Mouse (Mus musculus): ENCODE results near the gene Adi1. TPM values are rescaled to one million over a fixed set of nuclear protein-coding genes. Genes with fewer than 3 reads are reported as not detected.
A peak's percentile ranks its signal among the peaks of the same experiment; 100 is the strongest.

Adi1 gene
- polyA plus RNA-seq, 1 experiment from 2014 or later = 69.9 TPM

GRCm38 (mm10) chr12:28667287-28667686, 7.7 kb upstream of the Adi1 start:
- DNase-seq (ENCODE audit: low spot score) = no peak
- Histone ChIP-seq H3K36me3 (no peaks in the 10 kb centered on the region), H3K27ac (no peak overlapping the region), H3K27me3 (ENCODE audit: low read depth, poor library complexity, severe bottlenecking) (no peaks in the 10 kb centered on the region), H3K9me3 (replicated peaks) (no peaks in the 10 kb centered on the region), H3K4me1 (0 out of 2 replicates have a peak, but pooled peaks cover 5% of the 10 kb centered on the region), H3K4me3 (no peak overlapping the region)
- WGBS = 39% methylated on average over 8 of the region's 8 CpGs

- Histone ChIP-seq H3K27me3 (ENCODE audit: low read depth, poor library complexity, severe bottlenecking) (no peaks in the 10 kb centered on the region), H3K4me1 (peaks cover 17% of the 10 kb centered on the region), H3K4me3 (no peak overlapping the region), H3K36me3 (peaks cover 21% of the 10 kb centered on the region), H3K9me3 (replicated peaks) (no peaks in the 10 kb centered on the region), H3K27ac (no peak overlapping the region)
- no peak for DNase-seq (ENCODE audit: low spot score)
- WGBS = 85% methylated on average over 10 of the region's 10 CpGs
Measured at GRCm38 (mm10) chr12:28674038-28674720, 852 bp upstream of the Adi1 start.

- H3K27ac ChIP-seq = peak overlapping the region; percentile 93
- peak overlapping the region; percentile 68 for H3K4me3 ChIP-seq
- H3K36me3 ChIP-seq = peaks cover 35% of the 10 kb centered on the region
- no peaks in the 10 kb centered on the region for H3K9me3 ChIP-seq (replicated peaks)
- 76% methylated on average over 5 of the region's 5 CpGs for WGBS
- no peaks in the 10 kb centered on the region for H3K27me3 ChIP-seq (ENCODE audit: low read depth, poor library complexity, severe bottlenecking)
- no peak for DNase-seq (ENCODE audit: low spot score)
- peaks cover 17% of the 10 kb centered on the region for H3K4me1 ChIP-seq
Measured at GRCm38 (mm10) chr12:28675925-28676209, 836 bp downstream of the Adi1 start.

GRCm38 (mm10) chr12:28684674-28685073, 9.6 kb downstream of the Adi1 start:
- Histone ChIP-seq H3K4me3 (no peak overlapping the region), H3K9me3 (replicated peaks) (no peaks in the 10 kb centered on the region), H3K36me3 (peaks cover 58% of the 10 kb centered on the region), H3K27me3 (ENCODE audit: low read depth, poor library complexity, severe bottlenecking) (no peaks in the 10 kb centered on the region), H3K4me1 (no peaks in the 10 kb centered on the region), H3K27ac (no peak overlapping the region)
- WGBS = 81% methylated on average over 1 of the region's 1 CpGs
- no peak for DNase-seq (ENCODE audit: low spot score)

- H3K36me3 ChIP-seq = peaks cover 60% of the 10 kb centered on the region
- no peak overlapping the region for H3K27ac ChIP-seq
- no peaks in the 10 kb centered on the region for H3K27me3 ChIP-seq (ENCODE audit: low read depth, poor library complexity, severe bottlenecking)
- H3K9me3 ChIP-seq (replicated peaks) = no peaks in the 10 kb centered on the region
- H3K4me1 ChIP-seq = no peaks in the 10 kb centered on the region
- no peak overlapping the region for H3K4me3 ChIP-seq
- no peak for DNase-seq (ENCODE audit: low spot score)
- WGBS = 67% methylated on average over 3 of the region's 3 CpGs
Measured at GRCm38 (mm10) chr12:28685771-28686170, 10.7 kb downstream of the Adi1 start.

GRCm38 (mm10) chr12:28686199-28686879, 11.3 kb downstream of the Adi1 start:
- 76% methylated on average over 8 of the region's 8 CpGs for WGBS
- no peaks in the 10 kb centered on the region for H3K27me3 ChIP-seq (ENCODE audit: low read depth, poor library complexity, severe bottlenecking)
- no peaks in the 10 kb centered on the region for H3K9me3 ChIP-seq (replicated peaks)
- no peak for DNase-seq (ENCODE audit: low spot score)
- no peaks in the 10 kb centered on the region for H3K4me1 ChIP-seq
- H3K27ac ChIP-seq = no peak overlapping the region
- no peak overlapping the region for H3K4me3 ChIP-seq
- H3K36me3 ChIP-seq = peaks cover 60% of the 10 kb centered on the region

- H3K4me1 ChIP-seq = no peaks in the 10 kb centered on the region
- peaks cover 49% of the 10 kb centered on the region for H3K36me3 ChIP-seq
- 87% methylated on average over 6 of the region's 6 CpGs for WGBS
Measured at GRCm38 (mm10) chr12:28688996-28689395, 14.0 kb downstream of the Adi1 start.

GRCm38 (mm10) chr12:28690730-28691129, 15.7 kb downstream of the Adi1 start:
- 97% methylated on average over 7 of the region's 7 CpGs for WGBS
- Histone ChIP-seq H3K27me3 (ENCODE audit: low read depth, poor library complexity, severe bottlenecking) (no peaks in the 10 kb centered on the region), H3K4me3 (no peak overlapping the region), H3K4me1 (0 out of 2 replicates have a peak, but pooled peaks cover 3% of the 10 kb centered on the region), H3K27ac (no peak overlapping the region), H3K36me3 (peaks cover 56% of the 10 kb centered on the region), H3K9me3 (replicated peaks) (no peaks in the 10 kb centered on the region)
- DNase-seq (ENCODE audit: low spot score) = no peak

More at GRCm38 (mm10) chr12:28688996-28689395, 14.0 kb downstream of the Adi1 start:
- Histone ChIP-seq H3K27me3 (ENCODE audit: low read depth, poor library complexity, severe bottlenecking) (no peaks in the 10 kb centered on the region), H3K9me3 (replicated peaks) (no peaks in the 10 kb centered on the region), H3K27ac (no peak overlapping the region), H3K4me3 (no peak overlapping the region)
- no peak for DNase-seq (ENCODE audit: low spot score)

- 84% methylated on average over 3 of the region's 3 CpGs for WGBS
- Histone ChIP-seq H3K9me3 (replicated peaks) (no peaks in the 10 kb centered on the region), H3K27me3 (ENCODE audit: low read depth, poor library complexity, severe bottlenecking) (no peaks in the 10 kb centered on the region), H3K36me3 (peaks cover 62% of the 10 kb centered on the region), H3K27ac (no peak overlapping the region), H3K4me3 (no peak overlapping the region), H3K4me1 (0 out of 2 replicates have a peak, but pooled peaks cover 3% of the 10 kb centered on the region)
- DNase-seq (ENCODE audit: low spot score) = no peak
Measured at GRCm38 (mm10) chr12:28693738-28694137, 18.7 kb downstream of the Adi1 start.

- DNase-seq (ENCODE audit: low spot score) = no peak
- Histone ChIP-seq H3K9me3 (replicated peaks) (no peaks in the 10 kb centered on the region), H3K4me1 (0 out of 2 replicates have a peak, but pooled peaks cover 3% of the 10 kb centered on the region), H3K27me3 (ENCODE audit: low read depth, poor library complexity, severe bottlenecking) (no peaks in the 10 kb centered on the region), H3K27ac (no peak overlapping the region), H3K4me3 (no peak overlapping the region), H3K36me3 (peaks cover 57% of the 10 kb centered on the region)
- WGBS = 66% methylated on average over 2 of the region's 2 CpGs
Measured at GRCm38 (mm10) chr12:28694231-28694630, 19.2 kb downstream of the Adi1 start.

GRCm38 (mm10) chr12:28694776-28695175, 19.7 kb downstream of the Adi1 start:
- DNase-seq (ENCODE audit: low spot score) = no peak
- peaks cover 52% of the 10 kb centered on the region for H3K36me3 ChIP-seq
- H3K4me1 ChIP-seq = peaks cover 3% of the 10 kb centered on the region; the same call in 1 of the 2 replicates
- H3K27ac ChIP-seq = no peak overlapping the region
- no peaks in the 10 kb centered on the region for H3K9me3 ChIP-seq (replicated peaks)
- no peak overlapping the region for H3K4me3 ChIP-seq
- no peaks in the 10 kb centered on the region for H3K27me3 ChIP-seq (ENCODE audit: low read depth, poor library complexity, severe bottlenecking)
- 91% methylated on average over 7 of the region's 7 CpGs for WGBS

- no peak for DNase-seq (ENCODE audit: low spot score)
- WGBS = 81% methylated on average over 14 of the region's 14 CpGs
Measured at GRCm38 (mm10) chr12:28697821-28698595, 23.0 kb downstream of the Adi1 start.

GRCm38 (mm10) chr12:28699086-28699485, 24.1 kb downstream of the Adi1 start:
- H3K27me3 ChIP-seq (ENCODE audit: low read depth, poor library complexity, severe bottlenecking) = no peaks in the 10 kb centered on the region
- no peak overlapping the region for H3K4me3 ChIP-seq
- WGBS = 81% methylated on average over 5 of the region's 5 CpGs
- H3K27ac ChIP-seq = no peak overlapping the region
- peaks cover 34% of the 10 kb centered on the region for H3K36me3 ChIP-seq
- peaks cover 18% of the 10 kb centered on the region for H3K4me1 ChIP-seq
- no peaks in the 10 kb centered on the region for H3K9me3 ChIP-seq (replicated peaks)
- no peak for DNase-seq (ENCODE audit: low spot score)

More at GRCm38 (mm10) chr12:28697821-28698595, 23.0 kb downstream of the Adi1 start:
- H3K27ac ChIP-seq = no peak overlapping the region
- H3K36me3 ChIP-seq = peaks cover 32% of the 10 kb centered on the region
- no peak overlapping the region for H3K4me3 ChIP-seq
- peaks cover 16% of the 10 kb centered on the region for H3K4me1 ChIP-seq
- H3K27me3 ChIP-seq (ENCODE audit: low read depth, poor library complexity, severe bottlenecking) = no peaks in the 10 kb centered on the region
- H3K9me3 ChIP-seq (replicated peaks) = no peaks in the 10 kb centered on the region

All from limb, embryonic 10.5 days (tissue).